Mouse (Mus musculus) neural tube, embryonic 14.5 days (tissue): ENCODE data around the gene Wnt5b. TPM values are rescaled to one million over a fixed set of nuclear protein-coding genes. Genes with fewer than 3 reads are reported as not detected.
A peak's percentile ranks its signal among the peaks of the same experiment; 100 is the strongest.

Experiments used
- ATAC-seq: fragments of 200-750 bp; cut with Nextera tagmentation; 2 replicates; pipeline ENCODE4 v1.8.0; 2017; ENCODE audit warnings: low read depth, mild to moderate bottlenecking, moderate TSS enrichment, moderate library complexity
- H3K27ac ChIP-seq: fragments of 300-500 bp; sonication (generic); 2 replicates; pipeline ENCODE4 v1.5.1; 2014; ENCODE audit warnings: low read depth, mild to moderate bottlenecking, control low read depth, low read length, moderate library complexity, mixed read lengths
- H3K27me3 ChIP-seq: fragments of 300-500 bp; sonication (generic); 2 replicates; pipeline ENCODE4 v1.6.1; 2014; ENCODE audit warnings: low read length; ENCODE audit not compliant: control insufficient read depth, insufficient read depth
- H3K36me3 ChIP-seq: fragments of 300-500 bp; sonication (generic); 2 replicates; pipeline ENCODE4 v1.6.1; 2014; ENCODE audit warnings: low read length, mixed read lengths; ENCODE audit not compliant: control insufficient read depth, insufficient read depth
- H3K4me1 ChIP-seq: fragments of 300-500 bp; sonication (generic); 2 replicates; pipeline ENCODE4 v1.6.1; 2014; ENCODE audit warnings: low read length; ENCODE audit not compliant: control insufficient read depth, insufficient read depth
- H3K4me2 ChIP-seq: fragments of 300-500 bp; sonication (generic); 2 replicates; pipeline ENCODE4 v1.6.1; 2014; ENCODE audit warnings: mild to moderate bottlenecking, low read depth, low read length, control low read depth
- H3K4me3 ChIP-seq: fragments of 300-500 bp; sonication (generic); 2 replicates; pipeline ENCODE4 v1.5.1; 2014; ENCODE audit warnings: low read depth, low read length, control low read depth, mixed read lengths
- H3K9ac ChIP-seq: fragments of 300-500 bp; sonication (generic); replicated peaks from 2 replicates; pipeline ENCODE4 v1.6.1; 2014; ENCODE audit warnings: low read depth, mild to moderate bottlenecking, control low read depth, low read length, mixed read lengths
- H3K9me3 ChIP-seq: fragments of 300-500 bp; sonication (generic); 2 replicates; pipeline ENCODE4 v1.6.1; 2016; ENCODE audit warnings: low read length; ENCODE audit not compliant: control insufficient read depth
- WGBS: fragments of 180-500 bp; shearing (Covaris S2); extraction: QIAGEN DNeasy Blood & Tissue Kit; methylation state at CpG from one replicate; pipeline ENCODE4 v1.1.7; 2014; 5-methylcytosine and 5-hydroxymethylcytosine counted together
- polyA plus RNA-seq: library from polyadenylated mRNA; unstranded; fragments of >200 nt; fragmentation: Nextera tagmentation; extraction: Ambion mirVana; gene quantifications from 2 replicates; pipeline ENCODE4 v1.2.1, GENCODE M21; 2014

Wnt5b gene
- polyA plus RNA-seq = 2.6 and 5.2 TPM in 2 replicates

- WGBS = under 1% methylated on average over 82 of the region's 120 CpGs
- Histone ChIP-seq H3K4me1 (0 out of 2 replicates have a peak, but pooled peaks cover 5% of the 10 kb centered on the region), H3K9me3 (no peaks in the 10 kb centered on the region), H3K27ac (no peak within 1 kb of the TSS), H3K4me3 (peak within 1 kb of the TSS; percentile 67), H3K4me2 (peak within 1 kb of the TSS; percentile 91), H3K9ac (peak within 1 kb of the TSS; percentile 62), H3K36me3 (no peaks in the 10 kb centered on the region), H3K27me3 (peaks cover 9% of the 10 kb centered on the region)
- peak; percentile 73 for ATAC-seq
These were observed at the start of gene Wnt5b for GRCm38 (mm10) chr6:119543803-119544517. Wnt5b (minus strand) TSS chr6:119544347.

GRCm38 (mm10) chr6:119590872-119591271 lies 46.7 kb upstream of the Wnt5b start:
- no peaks in the 10 kb centered on the region for H3K9me3 ChIP-seq

GRCm38 (mm10) chr6:119587897-119588296 lies 43.8 kb upstream of the Wnt5b start:
- Histone ChIP-seq H3K4me3 (no peak overlapping the region), H3K4me2 (no peak overlapping the region), H3K9ac (no peak overlapping the region), H3K27me3 (no peaks in the 10 kb centered on the region), H3K36me3 (peaks cover 3% of the 10 kb centered on the region; the same call in 1 of the 2 replicates), H3K27ac (no peak overlapping the region), H3K4me1 (peaks cover 3% of the 10 kb centered on the region; the same call in 1 of the 2 replicates), H3K9me3 (no peaks in the 10 kb centered on the region)
- ATAC-seq = no peak
- 94% methylated on average over 2 of the region's 2 CpGs for WGBS

More at GRCm38 (mm10) chr6:119590872-119591271, 46.7 kb upstream of the Wnt5b start:
- H3K4me2 ChIP-seq = no peak overlapping the region
- no peak overlapping the region for H3K9ac ChIP-seq
- no peaks in the 10 kb centered on the region for H3K4me1 ChIP-seq
- peaks cover 3% of the 10 kb centered on the region; the same call in 1 of the 2 replicates for H3K36me3 ChIP-seq
- WGBS = 80% methylated on average over 2 of the region's 2 CpGs
- no peaks in the 10 kb centered on the region for H3K27me3 ChIP-seq
- no peak overlapping the region for H3K27ac ChIP-seq
- no peak for ATAC-seq
- H3K4me3 ChIP-seq = no peak overlapping the region

- ATAC-seq = no peak
- no peak overlapping the region for H3K27ac ChIP-seq
- H3K36me3 ChIP-seq = peaks cover 3% of the 10 kb centered on the region; the same call in 1 of the 2 replicates
- H3K9ac ChIP-seq = no peak overlapping the region
- H3K4me1 ChIP-seq = peaks cover 3% of the 10 kb centered on the region; the same call in 1 of the 2 replicates
- H3K9me3 ChIP-seq = no peaks in the 10 kb centered on the region
- H3K4me3 ChIP-seq = no peak overlapping the region
- no peak overlapping the region for H3K4me2 ChIP-seq
- H3K27me3 ChIP-seq = no peaks in the 10 kb centered on the region
These were observed 43.3 kb upstream of the Wnt5b start for GRCm38 (mm10) chr6:119587454-119587853.

GRCm38 (mm10) chr6:119585652-119586375 lies 41.7 kb upstream of the Wnt5b start:
- ATAC-seq = no peak
- peaks cover under 1% of the 10 kb centered on the region; the same call in 1 of the 2 replicates for H3K36me3 ChIP-seq
- H3K27ac ChIP-seq = no peak overlapping the region
- H3K9me3 ChIP-seq = no peaks in the 10 kb centered on the region
- no peak overlapping the region for H3K9ac ChIP-seq
- WGBS = 69% methylated on average over 5 of the region's 5 CpGs
- H3K4me3 ChIP-seq = no peak overlapping the region
- no peak overlapping the region for H3K4me2 ChIP-seq
- H3K4me1 ChIP-seq = peaks cover 3% of the 10 kb centered on the region; the same call in 1 of the 2 replicates
- H3K27me3 ChIP-seq = no peaks in the 10 kb centered on the region

- peaks cover 3% of the 10 kb centered on the region; the same call in 1 of the 2 replicates for H3K4me1 ChIP-seq
- no peaks in the 10 kb centered on the region for H3K9me3 ChIP-seq
- no peak overlapping the region for H3K27ac ChIP-seq
- no peak overlapping the region for H3K4me2 ChIP-seq
- no peak overlapping the region for H3K4me3 ChIP-seq
- no peaks in the 10 kb centered on the region for H3K27me3 ChIP-seq
- H3K36me3 ChIP-seq = no peaks in the 10 kb centered on the region
- ATAC-seq = no peak
- no peak overlapping the region for H3K9ac ChIP-seq
- WGBS = 19% methylated on average over 1 of the region's 1 CpGs
These were observed 39.9 kb upstream of the Wnt5b start for GRCm38 (mm10) chr6:119584061-119584460.

- no peak overlapping the region for H3K4me3 ChIP-seq
- H3K9ac ChIP-seq = no peak overlapping the region
- H3K36me3 ChIP-seq = no peaks in the 10 kb centered on the region
- no peak for ATAC-seq
- H3K27ac ChIP-seq = no peak overlapping the region
- WGBS = 84% methylated on average over 5 of the region's 5 CpGs
- H3K4me2 ChIP-seq = no peak overlapping the region
- H3K27me3 ChIP-seq = no peaks in the 10 kb centered on the region
- H3K9me3 ChIP-seq = no peaks in the 10 kb centered on the region
- peaks cover 3% of the 10 kb centered on the region; the same call in 1 of the 2 replicates for H3K4me1 ChIP-seq
These were observed 39.0 kb upstream of the Wnt5b start for GRCm38 (mm10) chr6:119583165-119583564.

- H3K4me2 ChIP-seq = no peak overlapping the region
- H3K4me3 ChIP-seq = no peak overlapping the region
- WGBS = 87% methylated on average over 4 of the region's 4 CpGs
- no peaks in the 10 kb centered on the region for H3K9me3 ChIP-seq
- no peak overlapping the region for H3K27ac ChIP-seq
- ATAC-seq = no peak
- H3K27me3 ChIP-seq = no peaks in the 10 kb centered on the region
- H3K36me3 ChIP-seq = peaks cover 16% of the 10 kb centered on the region
- H3K9ac ChIP-seq = no peak overlapping the region
- H3K4me1 ChIP-seq = no peaks in the 10 kb centered on the region
These were observed 32.6 kb upstream of the Wnt5b start for GRCm38 (mm10) chr6:119576706-119577105.

- peaks cover 16% of the 10 kb centered on the region for H3K36me3 ChIP-seq
- ATAC-seq = no peak
- no peak overlapping the region for H3K4me2 ChIP-seq
- no peak overlapping the region for H3K4me3 ChIP-seq
- H3K9me3 ChIP-seq = no peaks in the 10 kb centered on the region
- 97% methylated on average over 12 of the region's 12 CpGs for WGBS
- H3K9ac ChIP-seq = no peak overlapping the region
- no peak overlapping the region for H3K27ac ChIP-seq
- no peaks in the 10 kb centered on the region for H3K4me1 ChIP-seq
- H3K27me3 ChIP-seq = no peaks in the 10 kb centered on the region
These were observed 31.2 kb upstream of the Wnt5b start for GRCm38 (mm10) chr6:119575331-119575730.
